Mouse (Mus musculus) midbrain, embryonic 13.5 days (tissue): ENCODE measurements around the gene Midn. TPM values are rescaled to one million over a fixed set of nuclear protein-coding genes. Genes with fewer than 3 reads are reported as not detected.

ENCODE experiments used
- ATAC-seq: fragments of 200-750 bp; cut with Nextera tagmentation; 2 replicates; pipeline ENCODE4 v1.8.0; 2017; ENCODE audit warnings: mild to moderate bottlenecking, moderate TSS enrichment, moderate library complexity
- H3K27ac ChIP-seq: fragments of 300-500 bp; sonication (generic); 2 replicates; pipeline ENCODE4 v1.5.1; 2015; ENCODE audit warnings: inconsistent platforms, mild to moderate bottlenecking, moderate library complexity
- H3K27me3 ChIP-seq: fragments of 300-500 bp; sonication (generic); 2 replicates; pipeline ENCODE4 v1.6.1; 2015; ENCODE audit warnings: mild to moderate bottlenecking, inconsistent platforms
- H3K36me3 ChIP-seq: fragments of 300-500 bp; sonication (generic); 2 replicates; pipeline ENCODE4 v1.6.1; 2015; ENCODE audit warnings: mild to moderate bottlenecking, inconsistent platforms
- H3K4me1 ChIP-seq: fragments of 300-500 bp; sonication (generic); replicated peaks from 2 replicates; pipeline ENCODE4 v1.6.1; 2015; ENCODE audit warnings: inconsistent platforms
- H3K4me2 ChIP-seq: fragments of 300-500 bp; sonication (generic); replicated peaks from 2 replicates; pipeline ENCODE4 v1.6.1; 2015; ENCODE audit warnings: moderate library complexity, mild to moderate bottlenecking, inconsistent platforms
- H3K4me3 ChIP-seq: fragments of 300-500 bp; sonication (generic); replicated peaks from 2 replicates; pipeline ENCODE4 v1.5.1; 2015; ENCODE audit warnings: mild to moderate bottlenecking, inconsistent platforms
- H3K9ac ChIP-seq: fragments of 300-500 bp; sonication (generic); replicated peaks from 2 replicates; pipeline ENCODE4 v1.6.1; 2015; ENCODE audit warnings: mild to moderate bottlenecking, inconsistent platforms
- H3K9me3 ChIP-seq: fragments of 300-500 bp; sonication (generic); 2 replicates; pipeline ENCODE4 v1.6.1; 2016; ENCODE audit warnings: mild to moderate bottlenecking, inconsistent platforms
- WGBS: fragments of 180-500 bp; shearing (Covaris S2); methylation state at CpG from one replicate; pipeline ENCODE4 v1.1.7; 2015; 5-methylcytosine and 5-hydroxymethylcytosine counted together
- polyA plus RNA-seq: library from polyadenylated mRNA; unstranded; fragments of >200 nt; fragmentation: Nextera tagmentation; extraction: Ambion mirVana; gene quantifications from 2 replicates; pipeline ENCODE4 v1.2.1, GENCODE M21; 2015

Gene Midn
- polyA plus RNA-seq, 1 experiment from 2014 or later, result 40.6 TPM

DNA sequence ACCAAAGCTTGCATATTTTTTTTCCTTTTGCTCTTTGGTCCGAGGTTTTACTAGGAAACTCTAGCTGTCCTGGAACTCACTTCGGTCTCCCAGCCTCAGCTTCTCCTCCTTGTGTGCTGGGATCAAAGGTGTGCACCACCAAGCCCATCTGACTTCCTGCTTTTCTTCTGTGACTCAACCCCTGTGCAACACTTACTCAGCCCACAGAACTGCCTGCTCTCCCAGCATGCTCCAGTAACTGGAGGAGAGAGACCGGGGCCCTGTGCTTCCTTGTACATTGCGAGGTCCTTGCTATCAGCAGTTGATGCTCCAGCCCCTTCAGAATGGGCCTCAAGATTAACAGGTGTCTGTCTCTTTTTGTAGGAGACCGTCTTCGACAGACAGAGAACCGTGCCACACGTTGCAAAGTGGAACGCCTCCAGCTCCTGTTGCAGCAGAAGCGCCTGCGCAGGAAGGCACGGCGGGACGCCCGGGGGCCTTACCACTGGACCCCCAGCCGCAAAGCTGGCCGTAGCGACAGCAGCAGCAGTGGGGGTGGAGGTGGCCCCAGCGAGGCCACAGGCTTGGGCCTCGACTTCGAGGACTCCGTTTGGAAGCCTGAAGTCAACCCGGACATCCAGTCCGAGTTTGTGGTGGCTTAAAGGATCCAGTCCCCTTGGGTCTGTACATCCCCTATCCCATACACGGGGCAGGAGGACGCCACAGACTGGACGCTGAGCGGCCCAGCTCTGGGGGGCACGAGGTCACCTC is 8.1 kb downstream of the Midn start:
- Histone ChIP-seq H3K9ac (peak overlapping the region; percentile 16; the same call in 1 of the 2 replicates), H3K4me3 (no peak overlapping the region), H3K27me3 (no peaks in the 10 kb centered on the region), H3K4me1 (peaks cover 94% of the 10 kb centered on the region), H3K27ac (peak overlapping the region; percentile 90), H3K4me2 (no peak overlapping the region), H3K9me3 (no peaks in the 10 kb centered on the region), H3K36me3 (peaks cover 66% of the 10 kb centered on the region)
- ATAC-seq, result no peak
- WGBS, result 84% methylated on average over 29 of the region's 29 CpGs

DNA sequence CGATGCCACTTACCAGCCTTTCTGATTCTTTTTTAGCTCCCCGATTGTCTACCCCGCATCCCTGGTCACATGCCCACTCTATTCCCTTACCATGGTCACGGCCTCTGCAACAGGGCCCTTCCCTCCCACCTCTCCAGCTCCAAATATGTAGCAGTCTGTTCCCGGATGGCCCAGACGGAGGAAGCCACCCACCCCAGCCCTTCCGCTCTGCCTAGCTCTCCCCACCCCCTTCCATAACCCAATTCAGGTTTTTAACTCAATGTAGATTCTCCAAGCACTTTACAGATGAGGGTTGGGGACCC is 8.6 kb downstream of the Midn start:
- H3K9me3 ChIP-seq, result no peaks in the 10 kb centered on the region
- 0 out of 2 replicates have a peak overlapping the region, but pooled peaks have one; percentile 32 for H3K9ac ChIP-seq
- no peak overlapping the region for H3K4me2 ChIP-seq
- H3K27me3 ChIP-seq, result no peaks in the 10 kb centered on the region
- peak overlapping the region; percentile 90 for H3K27ac ChIP-seq
- peaks cover 60% of the 10 kb centered on the region for H3K36me3 ChIP-seq
- no peak for ATAC-seq
- peaks cover 96% of the 10 kb centered on the region for H3K4me1 ChIP-seq
- WGBS, result 59% methylated on average over 7 of the region's 7 CpGs
- no peak overlapping the region for H3K4me3 ChIP-seq

DNA sequence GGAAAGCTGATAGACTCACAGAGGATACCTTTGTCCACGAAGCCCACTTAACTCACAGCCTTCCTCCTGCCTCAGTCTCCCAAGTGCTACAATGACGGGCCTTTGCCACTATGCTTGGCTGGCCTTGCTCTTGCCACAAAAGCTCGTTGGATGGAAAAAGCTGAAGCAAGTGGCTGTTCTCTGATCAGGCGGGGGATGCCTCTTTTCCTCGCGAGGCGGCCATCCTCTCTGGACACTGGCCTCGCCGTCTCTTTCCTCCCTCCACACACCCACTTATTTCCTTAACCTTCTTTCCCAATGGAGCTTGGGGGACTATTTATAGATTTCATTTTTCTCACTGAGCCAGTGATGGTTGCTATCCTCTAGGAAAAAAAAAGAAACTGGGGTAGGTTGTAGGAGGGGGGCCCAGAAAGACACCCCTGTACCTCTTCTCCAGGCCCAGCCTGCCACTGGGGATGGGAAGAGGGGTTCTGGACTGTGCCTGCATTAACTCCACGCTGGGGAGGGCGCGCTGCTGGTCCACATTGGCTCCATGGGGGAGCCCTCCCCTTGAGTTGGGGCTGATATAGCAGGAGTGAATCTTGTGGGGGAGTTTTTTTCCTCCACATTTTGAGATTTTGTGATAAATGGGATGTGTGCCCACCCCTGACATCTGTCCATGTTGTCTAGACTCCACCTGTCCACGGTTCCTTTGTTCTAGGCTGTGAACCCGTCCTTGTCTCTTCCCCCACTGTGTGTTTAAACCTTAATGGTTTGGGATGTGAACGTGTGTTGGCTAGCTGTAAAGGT is 9.3 kb downstream of the Midn start:
- 60% methylated on average over 15 of the region's 15 CpGs for WGBS
- Histone ChIP-seq H3K4me2 (no peak overlapping the region), H3K9ac (peak overlapping the region; percentile 32), H3K4me1 (peaks cover 92% of the 10 kb centered on the region), H3K9me3 (no peaks in the 10 kb centered on the region), H3K36me3 (peaks cover 54% of the 10 kb centered on the region), H3K27ac (peak overlapping the region; percentile 90), H3K4me3 (no peak overlapping the region), H3K27me3 (no peaks in the 10 kb centered on the region)
- ATAC-seq, result no peak

DNA sequence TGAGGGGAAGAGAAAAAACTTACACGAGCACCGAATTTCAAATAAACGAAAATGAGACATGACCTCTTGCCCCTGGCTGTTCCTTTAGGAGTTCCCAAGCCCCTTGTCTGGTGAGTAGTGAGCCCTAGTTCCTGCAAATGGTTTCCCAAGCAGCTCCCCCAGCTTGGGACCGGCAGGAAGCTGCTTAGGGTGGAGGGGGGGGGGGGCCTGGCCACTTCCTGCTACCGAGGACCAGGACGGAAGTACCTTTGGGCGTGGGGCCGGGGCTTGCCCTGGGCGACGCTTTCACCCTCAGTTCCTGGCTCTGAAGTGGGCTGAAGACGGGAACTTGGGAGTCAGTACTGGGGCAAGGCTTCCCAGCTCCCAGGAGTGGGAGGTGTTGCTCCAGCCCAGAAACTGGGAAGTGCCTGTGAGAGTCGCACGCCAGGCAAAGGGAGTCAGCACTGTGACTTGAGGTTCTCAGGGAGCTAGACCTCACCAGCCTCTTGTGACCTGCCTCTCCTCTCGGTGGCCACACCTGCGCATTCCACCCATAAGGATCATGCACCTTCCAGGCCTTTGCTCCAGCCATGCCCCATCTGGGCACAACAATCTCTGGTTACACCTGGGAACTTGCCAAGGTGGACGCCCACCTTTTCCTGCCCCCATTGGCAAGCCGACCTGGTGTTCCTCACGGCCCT is 10.4 kb downstream of the Midn start:
- peaks cover 43% of the 10 kb centered on the region for H3K36me3 ChIP-seq
- 16% methylated on average over 18 of the region's 18 CpGs for WGBS
- no peak overlapping the region; the same call in 1 of the 2 replicates for H3K4me3 ChIP-seq
- peak overlapping the region; percentile 90 for H3K27ac ChIP-seq
- ATAC-seq, result no peak
- peak overlapping the region; percentile 46; the same call in 1 of the 2 replicates for H3K9ac ChIP-seq
- peak overlapping the region; percentile 68 for H3K4me2 ChIP-seq
- no peaks in the 10 kb centered on the region for H3K9me3 ChIP-seq
- no peaks in the 10 kb centered on the region for H3K27me3 ChIP-seq
- peaks cover 81% of the 10 kb centered on the region for H3K4me1 ChIP-seq

DNA sequence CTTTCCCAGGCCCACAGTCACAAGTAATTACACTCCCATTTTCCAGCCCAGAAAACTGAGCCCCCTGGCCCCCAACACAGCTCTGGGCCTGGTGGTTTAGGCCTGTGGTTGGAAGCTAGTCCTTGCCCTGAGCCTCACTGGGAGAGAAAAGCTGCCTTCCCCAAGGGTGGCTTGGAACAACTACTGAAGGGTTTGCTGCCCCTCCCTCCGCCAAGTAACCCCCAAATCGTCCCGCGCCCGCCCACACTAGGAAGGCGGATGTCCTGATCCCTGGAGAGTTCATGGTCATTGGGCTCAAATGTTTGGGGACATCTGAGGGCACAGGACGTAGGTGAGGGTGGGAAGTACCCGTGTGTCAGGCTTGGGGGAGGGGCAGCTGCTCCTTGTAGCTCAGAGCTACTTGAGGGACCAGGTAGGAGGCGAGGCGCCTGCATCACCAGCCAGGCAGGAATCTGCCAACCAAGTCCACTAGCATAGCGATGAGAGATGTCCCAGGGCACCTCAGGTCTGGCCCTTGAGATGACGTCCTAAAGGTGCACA is 11.0 kb downstream of the Midn start:
- Histone ChIP-seq H3K4me3 (peak overlapping the region; percentile 44), H3K27ac (peak overlapping the region; percentile 90), H3K4me1 (peaks cover 77% of the 10 kb centered on the region), H3K36me3 (peaks cover 36% of the 10 kb centered on the region), H3K4me2 (peak overlapping the region; percentile 68), H3K9ac (peak overlapping the region; percentile 60), H3K27me3 (peaks cover 4% of the 10 kb centered on the region; the same call in 1 of the 2 replicates), H3K9me3 (no peaks in the 10 kb centered on the region)
- ATAC-seq, result peak; percentile 40; the same call in 1 of the 2 replicates
- WGBS, result 7% methylated on average over 12 of the region's 12 CpGs

DNA sequence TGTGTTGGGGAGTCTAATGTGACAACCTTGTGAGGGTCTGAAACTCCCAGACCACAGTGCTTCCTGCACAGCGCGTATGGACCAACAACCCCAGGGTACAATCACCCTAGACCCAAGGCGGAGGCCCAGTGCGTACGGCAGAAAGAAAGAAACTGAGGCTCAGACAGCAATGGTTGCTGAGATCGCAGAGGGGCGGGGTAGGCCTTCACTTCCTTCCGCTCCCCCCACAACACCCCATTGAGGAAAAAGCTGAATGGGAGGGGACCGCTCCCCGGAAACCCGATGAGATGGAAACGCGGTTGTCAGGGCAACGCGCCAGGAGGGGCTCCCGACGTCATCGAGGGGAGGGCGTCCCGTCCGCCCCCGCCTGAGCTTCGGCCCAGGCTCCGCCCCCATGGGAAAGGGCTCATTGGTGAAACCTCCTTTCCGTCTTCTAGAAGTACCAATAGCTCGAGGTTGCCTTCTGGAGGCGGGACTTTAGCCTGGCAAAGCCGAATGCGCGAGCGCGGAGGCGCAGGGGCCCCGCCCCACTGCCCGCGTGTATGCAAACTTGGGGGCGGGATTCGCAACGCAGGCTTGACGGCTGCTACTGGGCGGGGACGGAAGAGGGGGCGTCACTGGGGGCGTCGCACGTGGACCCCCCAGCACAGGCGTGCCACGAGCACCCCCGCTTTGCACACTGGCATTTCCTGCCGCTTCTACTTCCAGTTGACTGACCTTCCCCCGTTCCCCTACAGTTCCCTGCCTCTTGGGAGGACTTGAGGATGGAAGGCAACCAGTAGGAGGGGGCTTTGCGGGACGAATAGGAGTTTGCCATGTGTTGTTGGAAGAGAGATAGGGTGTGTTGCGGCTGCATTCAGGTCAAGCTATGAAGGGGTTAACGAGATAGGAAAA is 11.7 kb downstream of the Midn start:
- peak; percentile 84 for ATAC-seq
- Histone ChIP-seq H3K9me3 (no peaks in the 10 kb centered on the region), H3K36me3 (peaks cover 29% of the 10 kb centered on the region), H3K27ac (peak overlapping the region; percentile 90), H3K4me2 (peak overlapping the region; percentile 68), H3K4me1 (peaks cover 77% of the 10 kb centered on the region), H3K4me3 (peak overlapping the region; percentile 44), H3K27me3 (peaks cover 4% of the 10 kb centered on the region; the same call in 1 of the 2 replicates), H3K9ac (peak overlapping the region; percentile 60)
- WGBS, result under 1% methylated on average over 55 of the region's 55 CpGs

DNA sequence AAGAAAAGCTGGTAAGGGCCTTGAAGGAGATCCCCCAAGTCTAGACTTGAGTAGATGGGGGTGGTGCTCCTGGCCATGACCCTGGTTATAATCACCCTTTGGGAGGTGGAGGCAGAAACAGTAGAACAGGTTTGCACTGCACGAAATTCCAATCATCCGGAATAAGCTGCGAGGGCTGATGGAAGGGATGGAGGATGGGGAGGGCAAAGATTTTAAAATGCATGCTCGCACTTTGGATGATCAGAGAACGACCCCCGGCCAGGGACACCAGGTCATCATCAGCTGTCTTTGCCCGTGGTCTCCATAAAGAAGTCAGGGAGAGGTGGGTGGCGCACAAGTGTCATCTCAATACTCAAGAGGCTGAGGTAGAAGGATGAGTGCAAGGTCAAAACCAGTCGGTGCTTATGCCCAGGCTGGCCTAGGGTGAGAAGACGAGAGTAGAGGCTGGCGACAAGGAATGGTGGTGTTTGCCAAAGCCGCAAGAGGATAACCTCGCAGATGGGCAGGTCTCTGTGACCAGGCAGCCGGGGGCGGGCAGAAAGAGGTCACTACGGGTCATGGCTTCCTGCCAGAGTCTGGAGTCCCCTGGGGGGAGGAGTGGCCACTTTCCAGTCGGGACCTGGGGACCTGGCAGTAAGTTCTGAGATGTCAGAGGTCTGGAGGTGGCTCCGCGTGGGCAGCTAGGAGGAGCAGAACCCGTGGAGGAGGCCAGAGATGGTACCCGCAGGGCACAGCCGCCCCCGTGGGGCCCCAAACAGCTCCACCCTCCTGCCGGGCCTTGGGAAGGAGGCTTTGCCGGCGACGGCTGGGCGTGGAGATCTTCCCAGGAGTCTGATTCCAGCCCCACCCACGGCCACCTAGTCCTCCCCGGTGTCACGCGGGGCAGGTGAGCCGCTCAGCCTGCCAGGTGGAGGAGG is 12.6 kb downstream of the Midn start:
- Histone ChIP-seq H3K4me3 (peak overlapping the region; percentile 44), H3K9me3 (no peaks in the 10 kb centered on the region), H3K9ac (peak overlapping the region; percentile 56), H3K36me3 (peaks cover 20% of the 10 kb centered on the region), H3K27ac (peak overlapping the region; percentile 53), H3K4me2 (peak overlapping the region; percentile 68), H3K27me3 (peaks cover 4% of the 10 kb centered on the region; the same call in 1 of the 2 replicates), H3K4me1 (peaks cover 74% of the 10 kb centered on the region)
- WGBS, result 3% methylated on average over 33 of the region's 33 CpGs
- no peak for ATAC-seq

DNA sequence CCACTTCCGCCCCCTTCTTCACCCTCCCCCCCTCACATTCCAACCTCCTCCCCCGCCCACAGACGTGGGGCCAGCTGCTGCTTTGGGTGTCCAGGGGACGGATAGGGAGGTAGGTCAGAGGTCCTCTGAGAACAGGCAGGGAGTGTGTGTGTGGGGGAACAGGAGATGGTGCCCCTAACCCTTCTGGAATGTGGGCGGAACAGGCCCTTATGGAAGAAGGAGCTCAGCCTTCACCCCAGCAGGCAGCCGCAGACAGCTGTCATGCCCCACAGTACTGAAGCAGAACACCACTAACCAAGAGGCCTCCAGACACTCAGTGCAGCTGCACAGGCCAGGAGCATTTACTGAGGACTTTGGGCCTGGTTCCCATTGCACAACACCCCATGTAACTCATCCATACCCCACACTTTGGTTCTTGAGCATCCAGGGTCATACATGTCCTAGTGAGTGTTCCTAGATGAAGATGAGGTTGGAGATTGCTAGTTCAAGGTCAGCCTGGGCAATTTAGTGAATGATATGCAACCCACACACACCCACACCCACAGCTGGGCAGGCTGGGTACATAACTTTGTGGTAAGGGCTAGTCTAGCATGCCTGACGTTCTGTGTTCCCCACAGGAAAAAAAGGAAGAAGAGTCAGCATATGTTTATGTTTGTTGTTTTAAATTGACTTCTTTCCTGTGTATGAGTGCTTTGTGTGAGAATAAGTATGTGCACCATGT is 13.6 kb downstream of the Midn start:
- Histone ChIP-seq H3K27me3 (peaks cover 4% of the 10 kb centered on the region; the same call in 1 of the 2 replicates), H3K4me2 (peak overlapping the region; percentile 68), H3K9me3 (no peaks in the 10 kb centered on the region), H3K4me1 (peaks cover 73% of the 10 kb centered on the region), H3K9ac (peak overlapping the region; percentile 56; the same call in 1 of the 2 replicates), H3K4me3 (no peak overlapping the region), H3K36me3 (peaks cover 10% of the 10 kb centered on the region), H3K27ac (peak overlapping the region; percentile 39; the same call in 1 of the 2 replicates)
- WGBS, result 10% methylated on average over 6 of the region's 7 CpGs
- no peak for ATAC-seq

DNA sequence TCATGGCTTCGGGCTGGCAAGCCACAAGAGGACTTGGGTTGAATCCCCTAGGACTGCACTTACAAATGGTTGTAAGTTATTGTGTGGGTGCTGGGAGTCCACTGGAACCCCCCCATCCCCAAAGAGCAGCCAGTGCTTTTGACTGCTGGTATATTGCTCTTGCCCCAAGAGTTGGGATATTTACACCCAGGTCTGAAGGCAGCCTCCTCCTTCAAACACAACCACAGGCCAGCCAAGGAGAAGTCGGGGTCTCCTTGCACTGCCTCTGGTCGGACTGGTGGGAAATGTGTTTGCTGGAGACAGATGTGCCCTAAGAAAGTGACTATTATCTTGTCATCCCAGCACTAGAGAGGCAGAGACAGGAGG is 14.2 kb downstream of the Midn start:
- Histone ChIP-seq H3K27me3 (peaks cover 4% of the 10 kb centered on the region; the same call in 1 of the 2 replicates), H3K4me1 (peaks cover 72% of the 10 kb centered on the region), H3K4me2 (no peak overlapping the region), H3K9ac (no peak overlapping the region), H3K9me3 (no peaks in the 10 kb centered on the region), H3K36me3 (peaks cover 5% of the 10 kb centered on the region), H3K27ac (0 out of 2 replicates have a peak overlapping the region, but pooled peaks have one; percentile 39), H3K4me3 (no peak overlapping the region)
- 82% methylated on average over 3 of the region's 3 CpGs for WGBS
- ATAC-seq, result no peak
